Mouse (Mus musculus): ENCODE results near the gene Mcl1. TPM values are rescaled to one million over a fixed set of nuclear protein-coding genes. Genes with fewer than 3 reads are reported as not detected.
A peak's percentile ranks its signal among the peaks of the same experiment; 100 is the strongest.
"Not testable (repeated sequence)": the region's sequence is repeated elsewhere in the genome, so short reads cannot be mapped to it uniquely, and the experiment has no call there.

Gene Mcl1
- polyA plus RNA-seq, 1 experiment from 2014 or later, result 38.1 TPM

- Histone ChIP-seq H3K36me3 (ENCODE audit: insufficient read depth, low read length) (peaks cover 2% of the 10 kb centered on the region; the same call in 1 of the 2 replicates), H3K27ac (ENCODE audit: low read length) (peak within 1 kb of the TSS; percentile 89), H3K4me2 (replicated peaks; ENCODE audit: low read depth, low read length) (peak within 1 kb of the TSS; percentile 92), H3K4me3 (ENCODE audit: low read length) (peak within 1 kb of the TSS; percentile 53), H3K9me3 (ENCODE audit: low read length) (0 out of 2 replicates have a peak, but pooled peaks cover 2% of the 10 kb centered on the region), H3K4me1 (ENCODE audit: insufficient read depth, low read length) (peaks cover 58% of the 10 kb centered on the region), H3K27me3 (ENCODE audit: insufficient read depth, low read length) (no peaks in the 10 kb centered on the region), H3K9ac (replicated peaks; ENCODE audit: low read length) (peak within 1 kb of the TSS; percentile 71)
- ATAC-seq (ENCODE audit: low FRiP score, low TSS enrichment), result peak; percentile 81
- WGBS, result 2% methylated on average over 48 of the region's 50 CpGs
Measured at GRCm38 (mm10) chr3:95687524-95688421, 29.2 kb downstream of the Mcl1 start, which contains the start of gene Adamtsl4. Gene Adamtsl4, minus strand, starts transcription at chr3:95687917.

- Histone ChIP-seq H3K9me3 (ENCODE audit: low read length) (0 out of 2 replicates have a peak, but pooled peaks cover 2% of the 10 kb centered on the region), H3K27ac (ENCODE audit: low read length) (peak overlapping the region; percentile 89; the same call in 1 of the 2 replicates), H3K4me2 (replicated peaks; ENCODE audit: low read depth, low read length) (0 out of 2 replicates have a peak overlapping the region, but pooled peaks have one; percentile 8), H3K4me1 (ENCODE audit: insufficient read depth, low read length) (peaks cover 63% of the 10 kb centered on the region), H3K4me3 (ENCODE audit: low read length) (no peak overlapping the region), H3K9ac (replicated peaks; ENCODE audit: low read length) (no peak overlapping the region), H3K36me3 (ENCODE audit: insufficient read depth, low read length) (no peaks in the 10 kb centered on the region), H3K27me3 (ENCODE audit: insufficient read depth, low read length) (no peaks in the 10 kb centered on the region)
- WGBS, result 17% methylated on average over 11 of the region's 11 CpGs
- no peak for ATAC-seq (ENCODE audit: low FRiP score, low TSS enrichment)
Measured at GRCm38 (mm10) chr3:95689171-95689915, 30.8 kb downstream of the Mcl1 start.

DNA sequence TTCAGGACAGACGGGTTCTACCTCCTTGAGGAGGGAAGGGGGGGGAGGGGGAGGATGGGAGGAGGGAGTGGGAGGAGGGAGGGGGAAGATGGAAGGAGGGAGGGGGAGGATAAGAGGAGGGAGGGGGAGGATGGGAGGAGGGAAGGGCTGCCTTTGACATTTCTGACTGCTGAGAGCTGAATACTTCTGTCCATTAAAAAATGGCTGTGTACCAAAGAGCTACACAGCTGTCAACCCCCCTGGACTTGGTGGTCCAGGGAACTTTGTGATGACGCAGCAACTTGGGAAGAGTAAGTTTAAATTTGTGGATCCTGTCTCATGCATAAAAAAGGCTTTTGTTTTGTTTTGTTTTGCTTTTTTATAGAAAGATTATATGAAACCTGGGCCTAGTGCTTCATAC, 31.4 kb downstream of the Mcl1 start:
- no peaks in the 10 kb centered on the region for H3K36me3 ChIP-seq (ENCODE audit: insufficient read depth, low read length)
- no peak for ATAC-seq (ENCODE audit: low FRiP score, low TSS enrichment)
- H3K4me1 ChIP-seq (ENCODE audit: insufficient read depth, low read length), result peaks cover 62% of the 10 kb centered on the region
- 0 out of 2 replicates have a peak overlapping the region, but pooled peaks have one; percentile 8 for H3K4me2 ChIP-seq (replicated peaks; ENCODE audit: low read depth, low read length)
- H3K4me3 ChIP-seq (ENCODE audit: low read length), result no peak overlapping the region
- WGBS, result 30% methylated on average over 2 of the region's 2 CpGs
- 0 out of 2 replicates have a peak, but pooled peaks cover 2% of the 10 kb centered on the region for H3K9me3 ChIP-seq (ENCODE audit: low read length)
- peak overlapping the region; percentile 66; the same call in 1 of the 2 replicates for H3K27ac ChIP-seq (ENCODE audit: low read length)
- 0 out of 2 replicates have a peak overlapping the region, but pooled peaks have one; percentile 31 for H3K9ac ChIP-seq (replicated peaks; ENCODE audit: low read length)
- H3K27me3 ChIP-seq (ENCODE audit: insufficient read depth, low read length), result no peaks in the 10 kb centered on the region

GRCm38 (mm10) chr3:95690552-95690951, 32.0 kb downstream of the Mcl1 start:
- H3K9ac ChIP-seq (replicated peaks; ENCODE audit: low read length); H3K36me3 ChIP-seq (ENCODE audit: insufficient read depth, low read length); H3K9me3 ChIP-seq (ENCODE audit: low read length); H3K4me2 ChIP-seq (replicated peaks; ENCODE audit: low read depth, low read length); ATAC-seq (ENCODE audit: low FRiP score, low TSS enrichment); H3K4me3 ChIP-seq (ENCODE audit: low read length); H3K27me3 ChIP-seq (ENCODE audit: insufficient read depth, low read length): not testable (repeated sequence)
- Histone ChIP-seq H3K27ac (ENCODE audit: low read length) (peak overlapping the region; percentile 66; the same call in 1 of the 2 replicates), H3K4me1 (ENCODE audit: insufficient read depth, low read length) (peaks cover 62% of the 10 kb centered on the region)
- 88% methylated on average over 2 of the region's 2 CpGs for WGBS

GRCm38 (mm10) chr3:95692677-95693076, 34.1 kb downstream of the Mcl1 start:
- Histone ChIP-seq H3K27me3 (ENCODE audit: insufficient read depth, low read length) (no peaks in the 10 kb centered on the region), H3K4me3 (ENCODE audit: low read length) (no peak overlapping the region), H3K4me2 (replicated peaks; ENCODE audit: low read depth, low read length) (no peak overlapping the region), H3K9me3 (ENCODE audit: low read length) (0 out of 2 replicates have a peak, but pooled peaks cover 2% of the 10 kb centered on the region), H3K4me1 (ENCODE audit: insufficient read depth, low read length) (peaks cover 53% of the 10 kb centered on the region), H3K36me3 (ENCODE audit: insufficient read depth, low read length) (no peaks in the 10 kb centered on the region), H3K9ac (replicated peaks; ENCODE audit: low read length) (no peak overlapping the region), H3K27ac (ENCODE audit: low read length) (no peak overlapping the region)
- WGBS, result 77% methylated on average over 6 of the region's 6 CpGs
- ATAC-seq (ENCODE audit: low FRiP score, low TSS enrichment), result no peak

DNA sequence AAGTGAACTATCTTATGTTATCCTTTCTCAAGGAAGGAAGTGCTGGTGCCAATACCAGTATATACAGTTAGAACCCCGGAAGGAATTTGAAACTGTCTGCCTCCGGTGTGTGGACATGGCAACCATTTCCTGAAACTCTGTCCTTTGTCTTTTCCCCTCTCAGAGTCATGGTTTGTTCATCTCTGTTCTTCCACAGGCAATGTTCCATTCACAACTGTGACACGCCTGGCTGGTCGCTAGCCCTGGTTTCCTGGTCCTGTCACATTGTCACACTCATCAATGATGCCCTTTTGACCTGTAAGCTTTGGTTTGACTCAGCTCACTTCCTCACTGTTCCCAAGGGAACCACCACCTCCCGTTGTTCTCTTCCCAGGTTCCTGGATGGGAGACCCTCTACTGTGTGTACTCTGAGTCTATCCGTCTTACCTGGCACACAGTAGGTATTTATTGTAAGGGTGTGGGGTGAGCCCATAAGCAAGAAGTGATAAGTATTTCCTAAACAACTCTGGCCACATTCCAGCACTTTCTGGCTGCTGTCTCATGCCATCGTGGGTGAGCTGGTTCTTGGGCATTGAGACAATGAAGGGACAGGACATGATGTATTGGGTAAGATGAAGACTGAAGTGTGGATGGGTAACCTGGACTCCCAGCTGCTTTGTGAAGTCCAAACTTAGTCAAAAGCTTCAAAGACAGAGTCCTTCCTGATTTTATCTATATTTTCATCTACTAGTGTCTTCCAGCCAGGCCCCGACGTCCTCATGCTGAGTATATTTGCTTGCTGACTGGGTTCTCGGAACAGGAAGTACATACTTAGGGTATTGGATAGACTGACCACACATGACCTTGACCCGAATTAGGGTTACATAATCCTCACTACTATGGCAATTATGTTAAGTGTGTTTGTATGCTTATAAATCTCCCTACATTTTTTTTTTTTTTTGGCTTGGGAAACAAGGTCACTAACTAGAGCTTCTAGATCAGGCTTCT, 35.5 kb downstream of the Mcl1 start:
- H3K36me3 ChIP-seq (ENCODE audit: insufficient read depth, low read length), result no peaks in the 10 kb centered on the region
- H3K9me3 ChIP-seq (ENCODE audit: low read length), result 0 out of 2 replicates have a peak, but pooled peaks cover 2% of the 10 kb centered on the region
- 60% methylated on average over 11 of the region's 11 CpGs for WGBS
- H3K9ac ChIP-seq (replicated peaks; ENCODE audit: low read length), result no peak overlapping the region
- no peak overlapping the region for H3K4me3 ChIP-seq (ENCODE audit: low read length)
- H3K4me2 ChIP-seq (replicated peaks; ENCODE audit: low read depth, low read length), result no peak overlapping the region
- no peaks in the 10 kb centered on the region for H3K27me3 ChIP-seq (ENCODE audit: insufficient read depth, low read length)
- no peak for ATAC-seq (ENCODE audit: low FRiP score, low TSS enrichment)
- H3K27ac ChIP-seq (ENCODE audit: low read length), result no peak overlapping the region
- H3K4me1 ChIP-seq (ENCODE audit: insufficient read depth, low read length), result peaks cover 38% of the 10 kb centered on the region

- H3K9me3 ChIP-seq (ENCODE audit: low read length), result 0 out of 2 replicates have a peak, but pooled peaks cover 2% of the 10 kb centered on the region
- H3K4me1 ChIP-seq (ENCODE audit: insufficient read depth, low read length), result peaks cover 33% of the 10 kb centered on the region
- ATAC-seq (ENCODE audit: low FRiP score, low TSS enrichment), result no peak
- WGBS, result 90% methylated on average over 11 of the region's 11 CpGs
- no peaks in the 10 kb centered on the region for H3K27me3 ChIP-seq (ENCODE audit: insufficient read depth, low read length)
- no peak overlapping the region for H3K27ac ChIP-seq (ENCODE audit: low read length)
- no peak overlapping the region for H3K4me2 ChIP-seq (replicated peaks; ENCODE audit: low read depth, low read length)
- H3K36me3 ChIP-seq (ENCODE audit: insufficient read depth, low read length), result no peaks in the 10 kb centered on the region
- no peak overlapping the region for H3K9ac ChIP-seq (replicated peaks; ENCODE audit: low read length)
- H3K4me3 ChIP-seq (ENCODE audit: low read length), result no peak overlapping the region
Measured at GRCm38 (mm10) chr3:95694808-95695703, 36.5 kb downstream of the Mcl1 start.

DNA sequence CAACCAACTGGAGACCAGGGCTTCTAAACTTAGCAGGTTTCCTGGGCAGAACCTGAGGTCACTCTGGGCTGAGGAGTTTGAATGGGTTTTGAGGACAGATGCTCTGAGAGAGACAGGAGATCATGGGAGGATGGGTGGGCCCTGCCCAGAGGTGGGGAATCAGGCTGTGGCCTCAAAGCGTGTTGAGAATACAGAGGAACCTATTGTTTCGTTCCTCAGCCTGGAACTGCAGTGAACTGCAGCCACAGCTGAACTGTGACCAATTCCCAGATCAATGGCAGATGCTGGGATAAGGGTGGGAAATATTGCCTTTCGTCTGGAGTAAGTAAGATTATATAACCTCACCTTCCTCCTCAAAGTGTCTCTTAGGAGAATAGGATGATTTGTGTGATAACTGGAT, 37.2 kb downstream of the Mcl1 start:
- ATAC-seq (ENCODE audit: low FRiP score, low TSS enrichment), result no peak
- Histone ChIP-seq H3K4me3 (ENCODE audit: low read length) (no peak overlapping the region), H3K27me3 (ENCODE audit: insufficient read depth, low read length) (no peaks in the 10 kb centered on the region), H3K36me3 (ENCODE audit: insufficient read depth, low read length) (no peaks in the 10 kb centered on the region), H3K9ac (replicated peaks; ENCODE audit: low read length) (no peak overlapping the region), H3K4me1 (ENCODE audit: insufficient read depth, low read length) (peaks cover 30% of the 10 kb centered on the region), H3K9me3 (ENCODE audit: low read length) (0 out of 2 replicates have a peak, but pooled peaks cover 2% of the 10 kb centered on the region), H3K27ac (ENCODE audit: low read length) (no peak overlapping the region), H3K4me2 (replicated peaks; ENCODE audit: low read depth, low read length) (no peak overlapping the region)
- 46% methylated on average over 3 of the region's 3 CpGs for WGBS
